Mouse (Mus musculus): ENCODE results near the gene Camk1g.

DNA sequence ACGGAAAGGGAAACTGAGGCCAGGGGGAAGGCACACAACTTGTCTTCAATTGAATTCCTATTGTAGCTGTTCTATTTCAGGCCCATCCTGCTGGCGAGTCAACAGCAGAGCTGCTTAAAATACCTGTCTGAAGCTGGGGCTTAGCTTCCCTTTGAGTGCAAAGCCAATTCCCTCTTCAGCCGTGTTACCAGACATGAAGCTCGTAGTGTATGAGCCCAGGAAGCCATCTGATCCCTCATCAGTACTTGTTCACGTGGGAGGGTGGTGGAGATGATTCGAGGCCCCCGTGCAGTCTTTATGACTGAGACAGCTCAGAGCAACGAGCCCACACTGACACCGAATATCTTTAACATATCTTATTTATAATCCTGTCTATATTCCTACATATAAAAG is 53.7 kb downstream of the Camk1g start:
- no peak for TF ChIP-seq CTCF (IDR thresholded peaks at IDR 0.05; ENCODE audit: borderline replicate concordance, extremely low read depth, insufficient read depth, insufficient read length)
- TF ChIP-seq POLR2A (IDR thresholded peaks at IDR 0.05; ENCODE audit: borderline replicate concordance, extremely low read depth, insufficient read depth, insufficient read length, poor library complexity, severe bottlenecking): no peak
